Mouse (Mus musculus): ENCODE data around the gene Tsr3. TPM values are rescaled to one million over a fixed set of nuclear protein-coding genes. Genes with fewer than 3 reads are reported as not detected.

The Tsr3 gene
- polyA plus RNA-seq, 1 experiment from 2014 or later: 37.1 TPM

GRCm38 (mm10) chr17:25275833-25276232, 35.9 kb downstream of the Tsr3 start:
- Histone ChIP-seq H3K27me3 (ENCODE audit: control insufficient read depth, insufficient read depth, low read length) (no peaks in the 10 kb centered on the region), H3K4me3 (replicated peaks; ENCODE audit: low read length) (no peak overlapping the region), H3K9me3 (replicated peaks; ENCODE audit: control insufficient read depth, low read length) (no peaks in the 10 kb centered on the region), H3K27ac (ENCODE audit: low read length) (no peak overlapping the region), H3K4me2 (ENCODE audit: low read depth, low read length) (no peak overlapping the region), H3K4me1 (ENCODE audit: control insufficient read depth, insufficient read depth, low read length) (peaks cover 13% of the 10 kb centered on the region), H3K9ac (ENCODE audit: low read length) (no peak overlapping the region), H3K36me3 (ENCODE audit: control insufficient read depth, insufficient read depth, low read length) (no peaks in the 10 kb centered on the region)
- WGBS: 94% methylated on average over 3 of the region's 3 CpGs
- ATAC-seq (ENCODE audit: insufficient read depth, low FRiP score): no peak

GRCm38 (mm10) chr17:25282133-25282532, 42.2 kb downstream of the Tsr3 start:
- H3K27ac ChIP-seq (ENCODE audit: low read length): no peak overlapping the region
- WGBS: 33% methylated on average over 11 of the region's 11 CpGs
- peak overlapping the region; percentile 32; the same call in 1 of the 2 replicates for H3K4me2 ChIP-seq (ENCODE audit: low read depth, low read length)
- no peaks in the 10 kb centered on the region for H3K36me3 ChIP-seq (ENCODE audit: control insufficient read depth, insufficient read depth, low read length)
- no peaks in the 10 kb centered on the region for H3K27me3 ChIP-seq (ENCODE audit: control insufficient read depth, insufficient read depth, low read length)
- H3K9ac ChIP-seq (ENCODE audit: low read length): no peak overlapping the region
- no peak for ATAC-seq (ENCODE audit: insufficient read depth, low FRiP score)
- no peaks in the 10 kb centered on the region for H3K9me3 ChIP-seq (replicated peaks; ENCODE audit: control insufficient read depth, low read length)
- peaks cover 3% of the 10 kb centered on the region; the same call in 1 of the 2 replicates for H3K4me1 ChIP-seq (ENCODE audit: control insufficient read depth, insufficient read depth, low read length)
- H3K4me3 ChIP-seq (replicated peaks; ENCODE audit: low read length): no peak overlapping the region

- ATAC-seq (ENCODE audit: insufficient read depth, low FRiP score): no peak
- H3K4me3 ChIP-seq (replicated peaks; ENCODE audit: low read length): no peak overlapping the region
- H3K27ac ChIP-seq (ENCODE audit: low read length): no peak overlapping the region
- peaks cover 3% of the 10 kb centered on the region; the same call in 1 of the 2 replicates for H3K4me1 ChIP-seq (ENCODE audit: control insufficient read depth, insufficient read depth, low read length)
- no peak overlapping the region for H3K4me2 ChIP-seq (ENCODE audit: low read depth, low read length)
- no peaks in the 10 kb centered on the region for H3K27me3 ChIP-seq (ENCODE audit: control insufficient read depth, insufficient read depth, low read length)
- H3K36me3 ChIP-seq (ENCODE audit: control insufficient read depth, insufficient read depth, low read length): no peaks in the 10 kb centered on the region
- no peaks in the 10 kb centered on the region for H3K9me3 ChIP-seq (replicated peaks; ENCODE audit: control insufficient read depth, low read length)
- H3K9ac ChIP-seq (ENCODE audit: low read length): no peak overlapping the region
- WGBS: 22% methylated on average over 3 of the region's 3 CpGs
Observed at GRCm38 (mm10) chr17:25285033-25285432, 45.1 kb downstream of the Tsr3 start.

DNA sequence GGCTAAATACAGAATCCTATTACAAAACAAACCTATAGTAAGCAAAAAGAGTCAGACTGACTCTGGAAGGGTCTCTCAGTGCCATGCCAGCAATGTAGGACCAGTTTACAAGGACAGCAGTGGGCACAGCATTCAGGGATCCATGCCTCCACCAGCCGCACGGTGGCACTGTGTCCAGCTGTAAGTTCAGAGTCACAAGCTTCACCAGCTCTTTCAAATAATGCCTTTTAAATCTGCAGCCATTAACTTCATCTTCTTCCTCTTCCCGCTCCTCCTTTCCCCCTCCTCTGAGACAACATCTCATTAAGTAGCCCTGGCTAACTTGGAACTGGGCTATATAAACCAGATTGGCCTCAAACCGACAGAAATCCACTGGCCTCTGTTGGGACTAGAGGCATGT, 48.9 kb downstream of the Tsr3 start:
- WGBS: 19% methylated on average over 4 of the region's 4 CpGs

DNA sequence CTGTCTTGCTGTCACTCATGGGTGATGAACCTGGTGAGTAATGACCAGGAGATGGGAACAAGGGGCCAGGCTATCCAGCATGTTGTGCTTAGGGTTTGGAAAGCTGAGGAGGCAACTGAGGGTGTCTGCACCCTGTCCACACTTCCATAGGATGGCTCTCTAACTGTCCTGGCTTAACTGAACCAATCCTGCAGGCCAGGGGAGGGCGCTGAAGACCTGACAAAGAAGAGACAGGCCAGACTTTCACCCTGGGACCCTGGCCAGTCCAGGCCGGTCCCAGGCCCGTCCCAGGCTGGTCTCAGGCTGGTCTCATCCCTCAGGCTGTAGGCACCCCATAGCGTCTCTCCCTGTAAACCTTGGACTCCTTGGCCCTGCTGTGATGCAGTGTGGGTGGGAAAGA, 50.4 kb downstream of the Tsr3 start:
- Histone ChIP-seq H3K4me2 (ENCODE audit: low read depth, low read length) (no peak overlapping the region), H3K9ac (ENCODE audit: low read length) (no peak overlapping the region), H3K27me3 (ENCODE audit: control insufficient read depth, insufficient read depth, low read length) (no peaks in the 10 kb centered on the region), H3K4me1 (ENCODE audit: control insufficient read depth, insufficient read depth, low read length) (no peaks in the 10 kb centered on the region), H3K9me3 (replicated peaks; ENCODE audit: control insufficient read depth, low read length) (no peaks in the 10 kb centered on the region), H3K27ac (ENCODE audit: low read length) (no peak overlapping the region), H3K36me3 (ENCODE audit: control insufficient read depth, insufficient read depth, low read length) (no peaks in the 10 kb centered on the region), H3K4me3 (replicated peaks; ENCODE audit: low read length) (no peak overlapping the region)
- no peak for ATAC-seq (ENCODE audit: insufficient read depth, low FRiP score)
- 19% methylated on average over 4 of the region's 4 CpGs for WGBS

More for the DNA sequence above, 48.9 kb downstream of the Tsr3 start:
- no peaks in the 10 kb centered on the region for H3K9me3 ChIP-seq (replicated peaks; ENCODE audit: control insufficient read depth, low read length)
- no peak overlapping the region for H3K4me3 ChIP-seq (replicated peaks; ENCODE audit: low read length)
- no peak overlapping the region for H3K9ac ChIP-seq (ENCODE audit: low read length)
- no peak for ATAC-seq (ENCODE audit: insufficient read depth, low FRiP score)
- no peaks in the 10 kb centered on the region for H3K27me3 ChIP-seq (ENCODE audit: control insufficient read depth, insufficient read depth, low read length)
- no peaks in the 10 kb centered on the region for H3K36me3 ChIP-seq (ENCODE audit: control insufficient read depth, insufficient read depth, low read length)
- no peak overlapping the region for H3K4me2 ChIP-seq (ENCODE audit: low read depth, low read length)
- no peaks in the 10 kb centered on the region for H3K4me1 ChIP-seq (ENCODE audit: control insufficient read depth, insufficient read depth, low read length)
- no peak overlapping the region for H3K27ac ChIP-seq (ENCODE audit: low read length)

Small RNA genes lying within 50 kb of the gene (microRNA-seq; reads per million reads assigned to microRNA genes)
- 2.5 reads per million, percentile 13 among the genes with 10 or more reads in this experiment for gene Mir3547

Other genes starting within 250 kb of the Tsr3 start
- gene Cramp1l, start 224.4 kb upstream of the Tsr3 start, polyA plus RNA-seq (2015; fragmentation: Nextera tagmentation; extraction: Ambion mirVana): 3.4 and 4.2 TPM in 2 replicates
- 21.7 TPM in 2 replicates for gene Ift140, start 224.1 kb upstream of the Tsr3 start, polyA plus RNA-seq (2015; fragmentation: Nextera tagmentation; extraction: Ambion mirVana)
- 24.1 and 25.2 TPM in 2 replicates for gene Tmem204, start 156.6 kb upstream of the Tsr3 start, polyA plus RNA-seq (2015; fragmentation: Nextera tagmentation; extraction: Ambion mirVana)
- gene Telo2, start 124.2 kb upstream of the Tsr3 start, polyA plus RNA-seq (2015; fragmentation: Nextera tagmentation; extraction: Ambion mirVana): 38.9 and 39.9 TPM in 2 replicates
- 0.50 and 0.56 TPM in 2 replicates for gene Ptx4, start 119.4 kb upstream of the Tsr3 start, polyA plus RNA-seq (2015; fragmentation: Nextera tagmentation; extraction: Ambion mirVana)
- 21.4 and 24.7 TPM in 2 replicates for gene Clcn7, start 106.8 kb upstream of the Tsr3 start, polyA plus RNA-seq (2015; fragmentation: Nextera tagmentation; extraction: Ambion mirVana)
- 0.79 TPM in 2 replicates for gene Ccdc154, start 77.7 kb upstream of the Tsr3 start, polyA plus RNA-seq (2015; fragmentation: Nextera tagmentation; extraction: Ambion mirVana)
- gene Gm38655, start 64.7 kb upstream of the Tsr3 start, polyA plus RNA-seq (2015; fragmentation: Nextera tagmentation; extraction: Ambion mirVana): 6.6 and 7.0 TPM in 2 replicates
- 30.4 and 33.5 TPM in 2 replicates for gene BC003965, start 55.6 kb upstream of the Tsr3 start, polyA plus RNA-seq (2015; fragmentation: Nextera tagmentation; extraction: Ambion mirVana)
- gene Unkl, start 51.8 kb upstream of the Tsr3 start, polyA plus RNA-seq (2015; fragmentation: Nextera tagmentation; extraction: Ambion mirVana): 6.9 and 9.0 TPM in 2 replicates
- gene Gnptg, start within 50 bp of the Tsr3 start, polyA plus RNA-seq (2015; fragmentation: Nextera tagmentation; extraction: Ambion mirVana): 39.9 and 40.9 TPM in 2 replicates
- 4.3 and 5.2 TPM in 2 replicates for gene Baiap3, start 16.2 kb downstream of the Tsr3 start, polyA plus RNA-seq (2015; fragmentation: Nextera tagmentation; extraction: Ambion mirVana)
- 441 and 478 TPM in 2 replicates for gene Ube2i, start 34.5 kb downstream of the Tsr3 start, polyA plus RNA-seq (2015; fragmentation: Nextera tagmentation; extraction: Ambion mirVana)
- 1.3 and 1.4 TPM in 2 replicates for gene Prss34, start 58.2 kb downstream of the Tsr3 start, polyA plus RNA-seq (2015; fragmentation: Nextera tagmentation; extraction: Ambion mirVana)
- gene Prss28, start 68.5 kb downstream of the Tsr3 start, polyA plus RNA-seq (2015; fragmentation: Nextera tagmentation; extraction: Ambion mirVana): not detected in 2 replicates
- not detected in 2 replicates for gene Prss29, start 78.5 kb downstream of the Tsr3 start, polyA plus RNA-seq (2015; fragmentation: Nextera tagmentation; extraction: Ambion mirVana)
- 0.50 and 0.53 TPM in 2 replicates for gene Tpsab1, start 105.4 kb downstream of the Tsr3 start, polyA plus RNA-seq (2015; fragmentation: Nextera tagmentation; extraction: Ambion mirVana)
- 13.4 and 19.2 TPM in 2 replicates for gene Tpsb2, start 126.1 kb downstream of the Tsr3 start, polyA plus RNA-seq (2015; fragmentation: Nextera tagmentation; extraction: Ambion mirVana)
- gene Tpsg1, start 129.1 kb downstream of the Tsr3 start, polyA plus RNA-seq (2015; fragmentation: Nextera tagmentation; extraction: Ambion mirVana): 2.3 and 3.5 TPM in 2 replicates
- 2.6 and 2.9 TPM in 2 replicates for gene Cacna1h, start 193.6 kb downstream of the Tsr3 start, polyA plus RNA-seq (2015; fragmentation: Nextera tagmentation; extraction: Ambion mirVana)
- gene Tekt4, start 214.4 kb downstream of the Tsr3 start, polyA plus RNA-seq (2015; fragmentation: Nextera tagmentation; extraction: Ambion mirVana): not detected in 2 replicates